Mouse (Mus musculus) hindbrain, postnatal 0 days (tissue): ENCODE results near the gene Olfr552. TPM values are rescaled to one million over a fixed set of nuclear protein-coding genes. Genes with fewer than 3 reads are reported as not detected.
"Not testable (repeated sequence)": the region's sequence is repeated elsewhere in the genome, so short reads cannot be mapped to it uniquely, and the experiment has no call there.

ENCODE experiments used
- ATAC-seq: fragments of 200-750 bp; cut with Nextera tagmentation; 2 replicates; pipeline ENCODE4 v1.8.0; 2017; ENCODE audit warnings: mild to moderate bottlenecking, moderate TSS enrichment, moderate library complexity
- DNase-seq: peaks from one replicate; pipeline ENCODE4 v3.0.0-alpha.2; 2015; ENCODE audit warnings: low spot score
- H3K27ac ChIP-seq: fragments of 300-500 bp; sonication (generic); 2 replicates; pipeline ENCODE4 v1.5.1; 2014; ENCODE audit warnings: mild to moderate bottlenecking
- H3K27me3 ChIP-seq: fragments of 300-500 bp; sonication (generic); 2 replicates; pipeline ENCODE4 v1.6.1; 2014; ENCODE audit warnings: low read length, mixed read lengths; ENCODE audit not compliant: insufficient read depth
- H3K36me3 ChIP-seq: fragments of 300-500 bp; sonication (generic); 2 replicates; pipeline ENCODE4 v1.6.1; 2014; ENCODE audit warnings: low read length, mixed read lengths; ENCODE audit not compliant: insufficient read depth
- H3K4me1 ChIP-seq: fragments of 300-500 bp; sonication (generic); 2 replicates; pipeline ENCODE4 v1.6.1; 2014; ENCODE audit warnings: antibody characterized with exemption, low read length, mixed read lengths; ENCODE audit not compliant: insufficient read depth
- H3K4me2 ChIP-seq: fragments of 300-500 bp; sonication (generic); 2 replicates; pipeline ENCODE4 v1.6.1; 2014; ENCODE audit warnings: low read depth, mild to moderate bottlenecking, low read length, moderate library complexity, mixed read lengths
- H3K4me3 ChIP-seq: fragments of 300-500 bp; sonication (generic); 2 replicates; pipeline ENCODE4 v1.5.1; 2014; ENCODE audit warnings: low read length
- H3K9ac ChIP-seq: fragments of 300-500 bp; sonication (generic); replicated peaks from 2 replicates; pipeline ENCODE4 v1.6.1; 2014; ENCODE audit warnings: mild to moderate bottlenecking, low read length, moderate library complexity, mixed read lengths
- H3K9me3 ChIP-seq: fragments of 300-500 bp; sonication (generic); 2 replicates; pipeline ENCODE4 v1.6.1; 2016; ENCODE audit warnings: low read length, mixed read lengths
- CTCF ChIP-seq: IDR thresholded peaks from 2 replicates; pipeline ENCODE4 v1.5.1; 2016; ENCODE audit warnings: antibody characterized with exemption, control low read depth, low read depth
- WGBS: fragments of 180-500 bp; shearing (Covaris S2); extraction: QIAGEN DNeasy Blood & Tissue Kit; methylation state at CpG from one replicate; pipeline ENCODE4 v1.1.7; 2014; 5-methylcytosine and 5-hydroxymethylcytosine counted together
- polyA plus RNA-seq: library from polyadenylated mRNA; unstranded; fragments of >200 nt; fragmentation: Nextera tagmentation; extraction: Ambion mirVana; gene quantifications from 2 replicates; pipeline ENCODE4 v1.2.1, GENCODE M21; 2015
- total RNA-seq: library from RNA; depleted of rRNA; stranded (reverse); fragments of >200 nt; gene quantifications from 2 replicates; pipeline ENCODE4 v1.2.3, GENCODE M21; 2014

The Olfr552 gene
- total and polyA plus RNA-seq, 2 experiments from 2014 or later, result not detected

GRCm38 (mm10) chr7:102573174-102573830, 24.3 kb upstream of the Olfr552 start:
- Histone ChIP-seq H3K4me1 (0 out of 2 replicates have a peak, but pooled peaks cover 4% of the 10 kb centered on the region), H3K27me3 (no peaks in the 10 kb centered on the region), H3K9me3 (no peaks in the 10 kb centered on the region), H3K9ac (no peak overlapping the region), H3K27ac (no peak overlapping the region), H3K36me3 (no peaks in the 10 kb centered on the region), H3K4me2 (no peak overlapping the region), H3K4me3 (no peak overlapping the region)
- 61% methylated on average over 3 of the region's 3 CpGs for WGBS
- TF ChIP-seq CTCF, result no peak
- DNase-seq (peak; percentile 59), ATAC-seq (peak; percentile 21; the same call in 1 of the 2 replicates)

GRCm38 (mm10) chr7:102575998-102576397, 21.6 kb upstream of the Olfr552 start:
- Histone ChIP-seq H3K4me1 (0 out of 2 replicates have a peak, but pooled peaks cover 4% of the 10 kb centered on the region), H3K27ac (no peak overlapping the region), H3K9ac (no peak overlapping the region), H3K36me3 (no peaks in the 10 kb centered on the region), H3K27me3 (no peaks in the 10 kb centered on the region), H3K4me3 (no peak overlapping the region), H3K9me3 (no peaks in the 10 kb centered on the region), H3K4me2 (no peak overlapping the region)
- ATAC-seq, result no peak
- DNase-seq, result no peak
- WGBS, result 68% methylated on average over 6 of the region's 6 CpGs
- TF ChIP-seq CTCF, result no peak

- WGBS, result 91% methylated on average over 3 of the region's 3 CpGs
- TF ChIP-seq CTCF, result no peak
- Histone ChIP-seq H3K4me1 (no peaks in the 10 kb centered on the region), H3K4me3 (no peak within 1 kb of the TSS), H3K9me3 (no peaks in the 10 kb centered on the region), H3K4me2 (no peak within 1 kb of the TSS), H3K36me3 (no peaks in the 10 kb centered on the region), H3K27me3 (no peaks in the 10 kb centered on the region), H3K27ac (no peak within 1 kb of the TSS), H3K9ac (no peak within 1 kb of the TSS)
- no peak for ATAC-seq
- no peak for DNase-seq
Observed at GRCm38 (mm10) chr7:102591786-102592185, 5.8 kb upstream of the Olfr552 start, which contains the start of gene Olfr551. Olfr551 (minus strand) TSS chr7:102591886.

GRCm38 (mm10) chr7:102618118-102618517, 20.5 kb downstream of the Olfr552 start, which contains the start of gene Olfr553:
Olfr553 (minus strand) TSS chr7:102618218.
- H3K36me3 ChIP-seq, result no peaks in the 10 kb centered on the region
- DNase-seq (no peak), ATAC-seq (no peak)
- H3K27me3 ChIP-seq, result no peaks in the 10 kb centered on the region
- H3K27ac ChIP-seq, result no peak within 1 kb of the TSS
- no peaks in the 10 kb centered on the region for H3K9me3 ChIP-seq
- TF ChIP-seq CTCF, result no peak
- no peaks in the 10 kb centered on the region for H3K4me1 ChIP-seq
- H3K9ac ChIP-seq, result no peak within 1 kb of the TSS
- no peak within 1 kb of the TSS for H3K4me2 ChIP-seq
- H3K4me3 ChIP-seq, result no peak within 1 kb of the TSS

- DNase-seq (peak; percentile 37), ATAC-seq (no peak)
- no peak overlapping the region for H3K4me3 ChIP-seq
- H3K4me2 ChIP-seq, result no peak overlapping the region
- no peak for TF ChIP-seq CTCF
- H3K36me3 ChIP-seq, result no peaks in the 10 kb centered on the region
- H3K9me3 ChIP-seq, result no peaks in the 10 kb centered on the region
- WGBS, result 54% methylated on average over 5 of the region's 5 CpGs
- H3K4me1 ChIP-seq, result no peaks in the 10 kb centered on the region
- no peak overlapping the region for H3K9ac ChIP-seq
- no peak overlapping the region for H3K27ac ChIP-seq
- no peaks in the 10 kb centered on the region for H3K27me3 ChIP-seq
Observed at GRCm38 (mm10) chr7:102619608-102620007, 22.0 kb downstream of the Olfr552 start.

- not testable (repeated sequence) for DNase-seq, H3K4me1 ChIP-seq, H3K27me3 ChIP-seq, ATAC-seq, H3K9me3 ChIP-seq, H3K36me3 ChIP-seq, H3K9ac ChIP-seq, H3K4me3 ChIP-seq, H3K4me2 ChIP-seq, H3K27ac ChIP-seq
- WGBS, result 87% methylated on average over 15 of the region's 19 CpGs
Observed at GRCm38 (mm10) chr7:102620368-102620767, 22.8 kb downstream of the Olfr552 start.

GRCm38 (mm10) chr7:102636665-102637064, 39.1 kb downstream of the Olfr552 start:
- peak; percentile 64 for TF ChIP-seq CTCF
- Histone ChIP-seq H3K27me3 (no peaks in the 10 kb centered on the region), H3K4me1 (no peaks in the 10 kb centered on the region), H3K9ac (no peak overlapping the region), H3K27ac (no peak overlapping the region), H3K36me3 (no peaks in the 10 kb centered on the region), H3K4me2 (no peak overlapping the region), H3K9me3 (no peaks in the 10 kb centered on the region), H3K4me3 (no peak overlapping the region)
- ATAC-seq (no peak), DNase-seq (peak; percentile 40)
- 32% methylated on average over 3 of the region's 3 CpGs for WGBS
